Mouse (Mus musculus): Measurements from ENCODE around the gene Mfsd4a. TPM values are rescaled to one million over a fixed set of nuclear protein-coding genes. Genes with fewer than 3 reads are reported as not detected.

Mfsd4a gene
- polyA plus RNA-seq, 1 experiment from 2014 or later: 16.5 TPM

DNA sequence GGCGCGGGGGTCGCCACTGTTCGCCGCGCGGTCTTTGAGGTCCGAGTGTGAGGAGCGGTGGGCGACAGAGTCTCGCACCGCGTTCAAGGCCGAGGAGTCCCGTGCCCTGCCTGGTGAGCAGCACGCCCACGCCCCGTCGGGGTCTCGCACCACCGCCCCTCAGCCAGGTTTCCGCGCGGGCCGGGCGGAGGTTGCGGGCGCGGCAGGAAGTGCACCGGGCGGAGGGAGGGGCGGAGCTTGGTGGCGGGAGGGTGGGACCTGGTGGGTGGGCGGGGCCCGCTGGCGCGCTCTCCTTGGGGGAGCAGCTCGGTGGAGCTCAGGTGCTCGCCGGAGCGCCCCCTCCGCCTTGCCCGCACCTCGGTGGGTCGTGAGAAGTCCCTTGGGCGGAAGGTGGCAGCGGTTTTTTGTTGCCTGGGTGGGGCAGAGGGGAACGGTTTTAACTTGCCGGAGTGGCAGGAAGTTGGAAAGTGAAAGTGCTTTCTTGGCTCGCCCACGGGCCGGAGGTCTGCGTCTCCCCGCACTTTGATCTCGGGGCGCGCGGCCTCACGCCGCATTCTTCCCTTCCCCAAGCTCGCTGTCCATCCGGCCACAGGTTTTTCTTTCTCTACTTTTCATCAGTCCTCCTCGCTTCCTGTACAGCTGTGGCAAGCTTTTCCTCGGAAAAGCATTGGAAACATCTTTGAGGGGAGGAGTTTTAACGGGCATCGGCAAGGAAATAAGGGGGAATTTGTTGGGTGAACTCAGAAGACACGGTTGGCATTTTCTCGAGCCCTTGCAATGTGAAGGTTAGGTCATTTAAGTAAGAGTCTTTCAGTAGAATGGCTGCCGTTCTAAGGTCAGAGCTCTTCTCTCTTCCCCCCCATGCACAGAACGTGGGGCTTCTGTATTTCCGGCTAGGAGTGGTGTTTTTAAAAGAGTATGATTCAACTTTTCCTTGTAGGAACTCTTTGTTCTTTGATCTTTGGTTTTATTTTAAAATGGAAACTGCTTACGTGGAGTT, 59.7 kb downstream of the Mfsd4a start:
- Histone ChIP-seq H3K27ac (ENCODE audit: low read length) (peak overlapping the region; percentile 99), H3K9me3 (ENCODE audit: control insufficient read depth, low read depth, low read length) (no peaks in the 10 kb centered on the region), H3K9ac (replicated peaks; ENCODE audit: low read depth, low read length) (peak overlapping the region; percentile 98), H3K4me3 (ENCODE audit: low read depth, low read length) (peak overlapping the region; percentile 90), H3K4me2 (replicated peaks; ENCODE audit: low read depth, low read length) (peak overlapping the region; percentile 81), H3K36me3 (ENCODE audit: control insufficient read depth, insufficient read depth, low read length) (no peaks in the 10 kb centered on the region), H3K27me3 (ENCODE audit: control insufficient read depth, insufficient read depth, low read length) (no peaks in the 10 kb centered on the region), H3K4me1 (ENCODE audit: control insufficient read depth, insufficient read depth, low read length) (peaks cover 7% of the 10 kb centered on the region; the same call in 1 of the 2 replicates)
- ATAC-seq (ENCODE audit: insufficient number of reproducible peaks, insufficient read depth, low FRiP score, low read depth): peak; percentile 90
- under 1% methylated on average over 58 of the region's 72 CpGs for WGBS

DNA sequence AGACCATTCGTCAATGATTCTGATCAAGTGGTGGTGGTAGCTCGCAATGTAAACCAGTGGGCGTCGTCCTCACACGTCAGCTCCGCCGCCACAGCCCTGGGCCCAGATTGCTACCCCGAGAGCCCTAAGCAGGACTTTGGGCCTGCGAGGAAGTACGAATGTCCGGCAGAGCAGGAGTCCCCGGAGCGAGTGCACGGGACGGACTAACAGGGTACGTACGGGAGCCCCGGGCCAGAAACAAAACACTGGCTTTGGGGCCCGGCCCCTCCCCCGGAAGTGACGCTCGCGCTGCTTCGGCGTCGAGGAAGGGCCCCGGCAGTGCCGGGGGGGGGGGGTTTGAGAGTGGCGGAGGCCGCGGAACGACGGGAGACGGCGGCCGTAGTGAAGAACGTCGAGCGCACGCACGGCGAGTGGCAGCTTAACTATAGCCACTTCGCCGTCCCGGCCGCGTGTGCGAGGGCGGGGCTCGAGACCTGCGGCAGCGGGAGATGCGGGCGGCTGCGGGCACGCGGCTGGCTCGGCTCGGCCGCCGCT, 60.5 kb downstream of the Mfsd4a start, which contains the start of gene Elk4:
Gene Elk4 (plus strand): TSS at position 326 of the 534 bp plus-strand sequence.
- H3K4me1 ChIP-seq (ENCODE audit: control insufficient read depth, insufficient read depth, low read length): peaks cover 7% of the 10 kb centered on the region; the same call in 1 of the 2 replicates
- H3K9me3 ChIP-seq (ENCODE audit: control insufficient read depth, low read depth, low read length): no peaks in the 10 kb centered on the region
- H3K27me3 ChIP-seq (ENCODE audit: control insufficient read depth, insufficient read depth, low read length): no peaks in the 10 kb centered on the region
- H3K36me3 ChIP-seq (ENCODE audit: control insufficient read depth, insufficient read depth, low read length): no peaks in the 10 kb centered on the region
- H3K27ac ChIP-seq (ENCODE audit: low read length): peak within 1 kb of the TSS; percentile 99
- H3K9ac ChIP-seq (replicated peaks; ENCODE audit: low read depth, low read length): peak within 1 kb of the TSS; percentile 98
- H3K4me2 ChIP-seq (replicated peaks; ENCODE audit: low read depth, low read length): peak within 1 kb of the TSS; percentile 81
- H3K4me3 ChIP-seq (ENCODE audit: low read depth, low read length): peak within 1 kb of the TSS; percentile 90
- WGBS: under 1% methylated on average over 60 of the region's 61 CpGs
- ATAC-seq (ENCODE audit: insufficient number of reproducible peaks, insufficient read depth, low FRiP score, low read depth): peak; percentile 92

DNA sequence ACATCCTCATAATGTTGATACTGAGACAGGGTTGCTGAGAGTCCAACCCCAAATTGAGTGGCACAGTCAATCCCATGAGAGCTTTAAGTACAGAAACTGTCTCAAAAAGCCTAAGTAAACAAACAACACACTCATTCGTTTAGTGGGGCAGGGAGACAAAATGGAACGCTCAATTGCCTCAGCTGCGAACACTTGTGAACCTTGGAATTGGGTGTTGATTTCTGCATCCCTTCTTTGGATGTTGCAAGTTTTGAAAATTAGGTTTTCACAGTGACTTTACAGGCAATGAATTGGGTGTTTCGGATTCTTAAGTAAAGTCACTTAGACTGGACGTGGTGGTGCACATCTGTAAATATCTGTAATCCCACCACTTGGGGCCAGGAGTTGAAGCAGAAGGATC, 61.1 kb downstream of the Mfsd4a start:
- H3K27me3 ChIP-seq (ENCODE audit: control insufficient read depth, insufficient read depth, low read length): no peaks in the 10 kb centered on the region
- 23% methylated on average over 5 of the region's 5 CpGs for WGBS
- H3K36me3 ChIP-seq (ENCODE audit: control insufficient read depth, insufficient read depth, low read length): no peaks in the 10 kb centered on the region
- peak overlapping the region; percentile 90 for H3K4me3 ChIP-seq (ENCODE audit: low read depth, low read length)
- ATAC-seq (ENCODE audit: insufficient number of reproducible peaks, insufficient read depth, low FRiP score, low read depth): no peak
- H3K9me3 ChIP-seq (ENCODE audit: control insufficient read depth, low read depth, low read length): no peaks in the 10 kb centered on the region
- H3K4me2 ChIP-seq (replicated peaks; ENCODE audit: low read depth, low read length): peak overlapping the region; percentile 32
- H3K27ac ChIP-seq (ENCODE audit: low read length): peak overlapping the region; percentile 99
- peak overlapping the region; percentile 98; the same call in 1 of the 2 replicates for H3K9ac ChIP-seq (replicated peaks; ENCODE audit: low read depth, low read length)
- peaks cover 7% of the 10 kb centered on the region; the same call in 1 of the 2 replicates for H3K4me1 ChIP-seq (ENCODE audit: control insufficient read depth, insufficient read depth, low read length)

DNA sequence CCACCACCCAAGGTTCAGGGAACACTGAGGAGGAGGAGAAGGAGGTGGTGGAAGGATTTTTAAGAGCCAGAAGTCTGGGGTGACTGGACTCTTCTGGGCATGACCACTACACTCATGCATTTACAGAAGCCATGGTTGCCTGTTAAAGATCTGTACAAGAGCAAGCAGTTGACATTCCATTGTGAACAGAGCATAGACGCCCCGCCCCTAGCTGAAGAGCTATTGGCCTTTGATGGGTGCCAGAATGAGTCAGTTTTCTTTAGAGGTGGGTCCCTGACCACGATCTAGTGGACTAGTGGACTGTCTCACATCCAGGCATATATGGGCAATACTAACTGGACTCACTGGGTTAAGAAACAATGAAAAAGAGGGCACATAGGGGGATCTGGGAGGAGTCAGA, 61.8 kb downstream of the Mfsd4a start:
- no peak for ATAC-seq (ENCODE audit: insufficient number of reproducible peaks, insufficient read depth, low FRiP score, low read depth)
- Histone ChIP-seq H3K4me3 (ENCODE audit: low read depth, low read length) (no peak overlapping the region), H3K9ac (replicated peaks; ENCODE audit: low read depth, low read length) (no peak overlapping the region), H3K36me3 (ENCODE audit: control insufficient read depth, insufficient read depth, low read length) (no peaks in the 10 kb centered on the region), H3K4me2 (replicated peaks; ENCODE audit: low read depth, low read length) (no peak overlapping the region), H3K27ac (ENCODE audit: low read length) (no peak overlapping the region), H3K27me3 (ENCODE audit: control insufficient read depth, insufficient read depth, low read length) (no peaks in the 10 kb centered on the region), H3K4me1 (ENCODE audit: control insufficient read depth, insufficient read depth, low read length) (peaks cover 7% of the 10 kb centered on the region; the same call in 1 of the 2 replicates), H3K9me3 (ENCODE audit: control insufficient read depth, low read depth, low read length) (no peaks in the 10 kb centered on the region)
- 82% methylated on average over 3 of the region's 3 CpGs for WGBS

DNA sequence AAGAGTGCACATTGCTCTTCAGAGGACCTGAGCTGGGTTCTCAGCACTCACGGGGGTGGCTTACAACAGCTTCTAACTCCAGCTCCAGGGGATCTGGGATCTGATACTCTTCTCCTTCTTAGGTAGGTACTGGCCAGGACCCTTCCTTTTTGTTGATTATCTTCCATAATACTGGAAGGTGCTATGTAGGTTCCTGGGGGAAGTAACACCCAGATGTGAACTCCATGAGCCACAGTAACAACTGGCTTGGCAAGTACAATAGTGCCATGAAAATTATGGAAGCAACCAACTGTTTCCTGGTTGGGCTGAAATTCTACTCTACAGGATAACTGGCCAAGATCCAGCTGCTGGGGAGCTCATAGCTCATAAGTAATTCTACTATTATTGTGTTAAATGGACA, 62.4 kb downstream of the Mfsd4a start:
- H3K9me3 ChIP-seq (ENCODE audit: control insufficient read depth, low read depth, low read length): no peaks in the 10 kb centered on the region
- H3K36me3 ChIP-seq (ENCODE audit: control insufficient read depth, insufficient read depth, low read length): no peaks in the 10 kb centered on the region
- no peak for ATAC-seq (ENCODE audit: insufficient number of reproducible peaks, insufficient read depth, low FRiP score, low read depth)
- no peaks in the 10 kb centered on the region for H3K27me3 ChIP-seq (ENCODE audit: control insufficient read depth, insufficient read depth, low read length)
- peaks cover 7% of the 10 kb centered on the region; the same call in 1 of the 2 replicates for H3K4me1 ChIP-seq (ENCODE audit: control insufficient read depth, insufficient read depth, low read length)
- H3K27ac ChIP-seq (ENCODE audit: low read length): no peak overlapping the region
- H3K4me3 ChIP-seq (ENCODE audit: low read depth, low read length): no peak overlapping the region
- WGBS: 85% methylated on average over 1 of the region's 1 CpGs
- no peak overlapping the region for H3K9ac ChIP-seq (replicated peaks; ENCODE audit: low read depth, low read length)
- H3K4me2 ChIP-seq (replicated peaks; ENCODE audit: low read depth, low read length): no peak overlapping the region

DNA sequence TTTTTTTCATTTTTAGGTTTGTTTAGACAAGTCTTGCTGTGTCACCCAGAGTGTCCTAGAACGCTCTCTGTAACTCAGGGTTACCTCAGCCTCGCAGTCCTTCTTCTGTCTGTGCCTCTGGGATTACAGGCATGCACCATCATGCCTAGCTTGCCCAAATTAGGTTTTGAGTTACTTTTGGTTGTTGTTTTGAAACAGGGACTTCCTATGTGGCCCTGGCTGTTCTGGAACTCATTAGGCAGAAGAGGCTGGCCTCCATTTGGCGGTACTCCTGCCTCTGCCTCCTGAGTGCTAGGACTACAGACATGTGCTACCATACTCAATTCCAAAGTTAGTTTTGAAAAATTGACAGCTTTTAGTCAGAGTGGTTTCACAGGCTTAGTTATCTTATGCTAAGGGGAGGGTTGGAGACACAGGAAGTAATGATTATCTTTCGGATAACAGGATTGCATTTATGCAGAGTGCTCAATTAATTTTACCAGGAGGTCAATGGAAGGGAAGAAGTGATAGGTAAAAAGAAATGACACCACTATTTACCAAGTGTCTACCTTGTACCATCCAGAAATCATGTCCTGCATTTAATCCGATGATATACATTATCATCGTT, 63.2 kb downstream of the Mfsd4a start:
- Histone ChIP-seq H3K4me2 (replicated peaks; ENCODE audit: low read depth, low read length) (no peak overlapping the region), H3K36me3 (ENCODE audit: control insufficient read depth, insufficient read depth, low read length) (no peaks in the 10 kb centered on the region), H3K4me1 (ENCODE audit: control insufficient read depth, insufficient read depth, low read length) (peaks cover 7% of the 10 kb centered on the region; the same call in 1 of the 2 replicates), H3K27me3 (ENCODE audit: control insufficient read depth, insufficient read depth, low read length) (no peaks in the 10 kb centered on the region), H3K9ac (replicated peaks; ENCODE audit: low read depth, low read length) (no peak overlapping the region), H3K9me3 (ENCODE audit: control insufficient read depth, low read depth, low read length) (no peaks in the 10 kb centered on the region), H3K4me3 (ENCODE audit: low read depth, low read length) (no peak overlapping the region), H3K27ac (ENCODE audit: low read length) (no peak overlapping the region)
- no peak for ATAC-seq (ENCODE audit: insufficient number of reproducible peaks, insufficient read depth, low FRiP score, low read depth)
- WGBS: 82% methylated on average over 6 of the region's 6 CpGs

DNA sequence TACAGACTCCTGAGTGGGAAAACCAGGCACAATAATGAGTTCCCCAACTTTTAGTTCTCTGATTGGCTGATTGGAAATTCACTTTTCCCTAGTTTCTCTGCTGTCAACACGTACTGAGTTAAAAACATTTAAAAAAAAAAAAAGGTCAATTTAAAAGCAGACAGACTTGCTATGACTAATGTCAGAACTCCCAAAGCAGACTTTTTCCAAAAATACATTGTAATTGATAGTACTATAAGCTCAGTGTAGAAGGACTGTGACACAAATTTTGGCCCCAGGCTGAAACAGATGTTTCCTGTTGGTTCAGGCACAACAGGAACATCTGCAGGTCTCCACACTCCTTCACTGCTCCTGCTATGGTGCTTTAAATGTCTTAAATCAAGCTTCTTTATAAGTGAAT, 64.0 kb downstream of the Mfsd4a start:
- no peak for ATAC-seq (ENCODE audit: insufficient number of reproducible peaks, insufficient read depth, low FRiP score, low read depth)
- no peak overlapping the region for H3K4me3 ChIP-seq (ENCODE audit: low read depth, low read length)
- H3K27me3 ChIP-seq (ENCODE audit: control insufficient read depth, insufficient read depth, low read length): no peaks in the 10 kb centered on the region
- H3K4me1 ChIP-seq (ENCODE audit: control insufficient read depth, insufficient read depth, low read length): peaks cover under 1% of the 10 kb centered on the region; the same call in 1 of the 2 replicates
- H3K36me3 ChIP-seq (ENCODE audit: control insufficient read depth, insufficient read depth, low read length): no peaks in the 10 kb centered on the region
- 0 out of 2 replicates have a peak overlapping the region, but pooled peaks have one; percentile 6 for H3K27ac ChIP-seq (ENCODE audit: low read length)
- no peak overlapping the region for H3K9ac ChIP-seq (replicated peaks; ENCODE audit: low read depth, low read length)
- WGBS: 45% methylated on average over 1 of the region's 1 CpGs
- no peak overlapping the region for H3K4me2 ChIP-seq (replicated peaks; ENCODE audit: low read depth, low read length)
- no peaks in the 10 kb centered on the region for H3K9me3 ChIP-seq (ENCODE audit: control insufficient read depth, low read depth, low read length)

DNA sequence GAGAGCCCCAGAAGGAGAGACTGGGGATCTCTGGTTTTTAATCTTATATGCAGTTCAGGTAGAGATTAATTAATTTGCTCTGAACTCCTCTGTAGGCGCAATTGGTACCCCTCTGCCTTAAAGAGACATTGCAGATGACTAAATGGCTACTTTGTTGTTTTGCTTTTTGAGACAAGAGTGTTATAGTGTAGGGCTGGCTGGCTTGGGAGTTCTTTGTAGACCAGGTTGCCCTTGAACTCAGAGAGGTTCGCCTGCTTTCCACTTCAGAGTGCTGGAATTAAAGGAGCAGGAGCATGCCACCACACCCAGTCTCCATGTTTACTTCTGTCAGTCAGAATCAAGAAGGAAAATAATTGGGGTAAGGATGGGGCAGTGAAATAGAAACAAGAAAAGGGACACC, 64.8 kb downstream of the Mfsd4a start:
- no peak for ATAC-seq (ENCODE audit: insufficient number of reproducible peaks, insufficient read depth, low FRiP score, low read depth)
- Histone ChIP-seq H3K27ac (ENCODE audit: low read length) (no peak overlapping the region), H3K9me3 (ENCODE audit: control insufficient read depth, low read depth, low read length) (no peaks in the 10 kb centered on the region), H3K4me1 (ENCODE audit: control insufficient read depth, insufficient read depth, low read length) (no peaks in the 10 kb centered on the region), H3K4me3 (ENCODE audit: low read depth, low read length) (no peak overlapping the region), H3K9ac (replicated peaks; ENCODE audit: low read depth, low read length) (no peak overlapping the region), H3K4me2 (replicated peaks; ENCODE audit: low read depth, low read length) (no peak overlapping the region), H3K27me3 (ENCODE audit: control insufficient read depth, insufficient read depth, low read length) (no peaks in the 10 kb centered on the region), H3K36me3 (ENCODE audit: control insufficient read depth, insufficient read depth, low read length) (no peaks in the 10 kb centered on the region)
- WGBS: 50% methylated on average over 2 of the region's 2 CpGs

All from stomach, embryonic 14.5 days (tissue).